Mouse (Mus musculus): Measurements from ENCODE around the gene Polrmt. TPM values are rescaled to one million over a fixed set of nuclear protein-coding genes. Genes with fewer than 3 reads are reported as not detected.

The Polrmt gene
- polyA plus RNA-seq, 1 experiment from 2014 or later = 58.6 TPM

DNA sequence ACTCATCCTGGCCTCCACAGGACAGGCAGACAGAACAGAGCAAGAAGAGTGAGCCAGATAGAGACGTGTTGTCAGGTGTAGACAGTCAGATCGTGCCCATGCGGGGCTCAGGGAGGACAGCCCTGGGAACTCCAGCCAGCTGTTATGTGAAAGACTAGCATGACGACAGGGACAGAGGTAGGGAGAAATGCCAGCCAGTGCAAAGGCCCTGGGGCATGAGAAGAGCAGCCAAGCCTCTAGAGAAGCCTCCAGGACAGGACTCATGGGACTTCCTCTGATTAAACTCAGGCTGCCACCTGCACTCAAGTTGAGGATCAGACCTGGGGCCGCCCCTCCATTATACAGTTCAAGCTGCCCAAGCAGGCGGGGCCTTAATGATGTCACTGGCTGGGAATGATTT is 2.1 kb upstream of the Polrmt start:
- 77% methylated on average over 6 of the region's 6 CpGs for WGBS
- Histone ChIP-seq H3K27me3 (ENCODE audit: low read depth, poor library complexity, severe bottlenecking) (no peaks in the 10 kb centered on the region), H3K4me1 (peaks cover 14% of the 10 kb centered on the region), H3K9me3 (replicated peaks) (no peaks in the 10 kb centered on the region), H3K36me3 (peaks cover 15% of the 10 kb centered on the region), H3K4me3 (no peak overlapping the region), H3K27ac (no peak overlapping the region)
- DNase-seq (ENCODE audit: low spot score) = no peak

GRCm38 (mm10) chr10:79746774-79747151 is 382 bp upstream of the Polrmt start:
- H3K36me3 ChIP-seq = peaks cover 30% of the 10 kb centered on the region
- no peaks in the 10 kb centered on the region for H3K27me3 ChIP-seq (ENCODE audit: low read depth, poor library complexity, severe bottlenecking)
- no peaks in the 10 kb centered on the region for H3K9me3 ChIP-seq (replicated peaks)
- peak overlapping the region; percentile 72 for H3K27ac ChIP-seq
- H3K4me1 ChIP-seq = peaks cover 14% of the 10 kb centered on the region
- H3K4me3 ChIP-seq = peak overlapping the region; percentile 71
- 28% methylated on average over 6 of the region's 6 CpGs for WGBS
- DNase-seq (ENCODE audit: low spot score) = no peak

DNA sequence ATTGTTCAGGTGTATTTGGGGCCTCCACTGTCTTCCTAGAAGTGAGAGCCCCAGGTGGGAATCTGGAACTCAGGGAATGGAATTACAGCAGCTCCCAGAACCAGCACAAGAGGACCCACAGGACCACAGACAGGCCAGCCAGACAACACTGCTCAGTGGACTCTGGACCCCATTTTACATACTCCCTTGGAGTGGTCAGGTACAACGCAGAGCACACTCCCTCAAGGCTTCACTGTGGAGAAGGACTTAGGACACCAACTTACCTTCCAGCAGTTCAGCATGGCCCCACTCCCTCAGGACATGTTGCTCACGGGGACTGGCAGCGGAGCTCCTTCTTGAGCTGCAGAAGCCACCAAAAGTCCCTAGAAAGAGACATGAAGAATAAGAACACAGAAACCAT is 970 bp downstream of the Polrmt start:
- Histone ChIP-seq H3K36me3 (peaks cover 44% of the 10 kb centered on the region), H3K27ac (no peak overlapping the region), H3K9me3 (replicated peaks) (0 out of 2 replicates have a peak, but pooled peaks cover 2% of the 10 kb centered on the region), H3K4me3 (peak overlapping the region; percentile 71), H3K4me1 (peaks cover 14% of the 10 kb centered on the region), H3K27me3 (ENCODE audit: low read depth, poor library complexity, severe bottlenecking) (no peaks in the 10 kb centered on the region)
- 92% methylated on average over 3 of the region's 3 CpGs for WGBS
- no peak for DNase-seq (ENCODE audit: low spot score)

DNA sequence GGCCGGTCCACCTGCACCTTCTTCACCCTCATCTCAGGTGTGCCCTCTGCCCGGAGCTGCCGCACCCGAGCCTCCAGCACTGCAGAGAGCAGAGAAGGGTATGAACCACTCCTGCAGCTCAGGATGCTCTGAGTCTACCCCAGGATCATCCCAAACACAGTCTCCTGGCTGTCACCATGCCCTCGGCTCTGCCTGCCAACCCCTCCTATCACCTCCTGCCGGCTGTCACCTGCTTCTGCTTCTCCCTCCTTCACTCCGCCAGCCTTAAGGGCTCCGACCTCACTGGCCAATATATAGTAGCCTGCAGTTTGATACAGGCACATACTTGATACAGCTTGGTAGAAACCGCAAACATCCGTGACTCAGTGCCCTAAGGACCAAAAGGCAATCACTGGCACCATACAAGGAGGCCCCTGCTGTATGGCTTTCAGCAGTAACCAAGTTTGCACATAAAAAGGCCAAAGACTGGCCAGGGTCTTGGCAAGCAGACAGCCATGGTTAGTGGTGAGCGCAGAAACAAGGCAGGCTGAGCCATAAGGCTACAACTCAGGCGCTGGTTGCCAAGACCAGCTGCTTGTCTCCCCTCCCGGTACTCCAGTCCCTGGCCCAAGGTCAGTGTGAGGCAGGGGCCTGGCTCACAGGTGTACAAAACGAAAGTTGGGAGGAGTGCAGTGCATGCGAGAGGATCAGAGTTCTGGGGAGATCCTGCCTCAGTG is 2.6 kb downstream of the Polrmt start:
- Histone ChIP-seq H3K27ac (no peak overlapping the region), H3K4me1 (peaks cover 14% of the 10 kb centered on the region), H3K27me3 (ENCODE audit: low read depth, poor library complexity, severe bottlenecking) (no peaks in the 10 kb centered on the region; the same call in 1 of the 2 replicates), H3K4me3 (no peak overlapping the region), H3K36me3 (peaks cover 60% of the 10 kb centered on the region), H3K9me3 (replicated peaks) (peaks cover 18% of the 10 kb centered on the region)
- 96% methylated on average over 15 of the region's 15 CpGs for WGBS
- no peak for DNase-seq (ENCODE audit: low spot score)

GRCm38 (mm10) chr10:79743161-79743560 is 3.2 kb downstream of the Polrmt start:
- H3K9me3 ChIP-seq (replicated peaks) = peaks cover 24% of the 10 kb centered on the region
- no peak overlapping the region for H3K4me3 ChIP-seq
- no peak overlapping the region for H3K27ac ChIP-seq
- 91% methylated on average over 11 of the region's 11 CpGs for WGBS
- H3K27me3 ChIP-seq (ENCODE audit: low read depth, poor library complexity, severe bottlenecking) = no peaks in the 10 kb centered on the region; the same call in 1 of the 2 replicates
- H3K36me3 ChIP-seq = peaks cover 66% of the 10 kb centered on the region
- peaks cover 14% of the 10 kb centered on the region for H3K4me1 ChIP-seq
- no peak for DNase-seq (ENCODE audit: low spot score)

DNA sequence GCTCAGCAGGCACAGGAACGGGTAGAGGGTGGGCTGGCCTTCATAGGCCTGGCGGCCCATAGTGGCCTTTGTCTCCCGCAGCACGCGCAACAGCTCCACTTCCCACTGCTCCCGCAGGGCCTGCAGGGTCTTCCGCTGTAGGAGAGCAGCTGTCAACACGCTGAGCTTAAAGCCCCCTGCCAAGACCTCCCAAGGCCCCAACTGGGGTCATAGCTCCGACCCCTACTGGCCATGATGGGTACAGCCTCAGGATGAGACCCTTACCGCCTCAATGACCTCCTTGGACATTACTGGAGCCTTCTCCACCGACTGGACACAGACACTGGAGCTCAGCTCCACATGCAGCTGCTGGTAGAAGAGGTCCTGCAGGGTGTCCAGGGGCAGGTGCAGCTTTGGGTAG is 5.5 kb downstream of the Polrmt start:
- DNase-seq (ENCODE audit: low spot score) = no peak
- WGBS = 79% methylated on average over 11 of the region's 11 CpGs
- Histone ChIP-seq H3K36me3 (peaks cover 89% of the 10 kb centered on the region), H3K27ac (no peak overlapping the region), H3K4me3 (no peak overlapping the region), H3K4me1 (peaks cover 7% of the 10 kb centered on the region; the same call in 1 of the 2 replicates), H3K27me3 (ENCODE audit: low read depth, poor library complexity, severe bottlenecking) (peaks cover 18% of the 10 kb centered on the region), H3K9me3 (replicated peaks) (peaks cover 30% of the 10 kb centered on the region)

DNA sequence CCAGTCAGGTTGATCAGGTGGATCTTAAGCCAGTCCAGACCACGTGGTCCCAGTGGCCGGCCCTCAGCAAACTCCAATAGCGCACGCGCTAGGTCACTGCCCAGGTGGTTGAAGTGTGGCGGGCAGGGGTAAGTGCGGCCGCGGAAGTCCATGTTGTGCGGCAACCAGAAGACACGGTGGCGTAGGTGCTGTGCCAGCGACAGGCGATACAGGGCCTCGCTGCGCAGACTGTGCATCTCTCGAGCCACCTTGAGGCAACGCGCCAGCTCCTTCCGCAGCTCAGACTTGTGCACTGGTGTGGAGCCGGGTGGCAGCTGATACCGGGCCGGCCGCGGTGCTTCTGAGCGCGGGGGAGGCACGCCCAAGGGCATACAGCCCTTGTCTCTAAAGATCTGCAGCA is 7.1 kb downstream of the Polrmt start:
- H3K9me3 ChIP-seq (replicated peaks) = peaks cover 30% of the 10 kb centered on the region
- peaks cover 35% of the 10 kb centered on the region for H3K27me3 ChIP-seq (ENCODE audit: low read depth, poor library complexity, severe bottlenecking)
- 96% methylated on average over 28 of the region's 28 CpGs for WGBS
- H3K27ac ChIP-seq = no peak overlapping the region
- peaks cover 98% of the 10 kb centered on the region for H3K36me3 ChIP-seq
- peak overlapping the region; percentile 3; the same call in 1 of the 2 replicates for H3K4me3 ChIP-seq
- peaks cover 11% of the 10 kb centered on the region for H3K4me1 ChIP-seq
- DNase-seq (ENCODE audit: low spot score) = no peak

DNA sequence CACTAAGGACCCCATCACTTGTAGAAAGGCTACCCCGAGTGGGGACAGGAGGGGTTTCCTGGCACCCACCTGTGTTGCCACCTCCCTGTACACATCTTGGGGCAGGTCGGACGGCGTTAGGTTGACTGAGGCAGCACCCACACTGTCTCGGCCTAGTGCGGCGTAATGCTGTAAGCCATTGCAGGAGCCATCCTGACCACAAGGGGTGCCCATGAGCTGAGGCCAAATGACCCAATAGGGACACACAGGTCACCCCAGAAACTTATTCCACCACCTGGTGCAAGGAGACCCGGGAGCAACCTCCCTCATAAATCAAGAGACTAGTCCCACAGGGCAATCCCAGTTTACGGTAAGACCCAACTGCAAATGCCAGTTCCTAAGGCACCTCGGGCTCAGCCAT is 8.1 kb downstream of the Polrmt start:
- no peak for DNase-seq (ENCODE audit: low spot score)
- Histone ChIP-seq H3K27me3 (ENCODE audit: low read depth, poor library complexity, severe bottlenecking) (peaks cover 36% of the 10 kb centered on the region), H3K9me3 (replicated peaks) (peaks cover 30% of the 10 kb centered on the region), H3K36me3 (peaks cover 97% of the 10 kb centered on the region), H3K27ac (no peak overlapping the region), H3K4me1 (peaks cover 11% of the 10 kb centered on the region), H3K4me3 (no peak overlapping the region)
- WGBS = 90% methylated on average over 10 of the region's 10 CpGs

- no peak overlapping the region for H3K4me3 ChIP-seq
- peaks cover 90% of the 10 kb centered on the region for H3K36me3 ChIP-seq
- DNase-seq (ENCODE audit: low spot score) = no peak
- H3K27ac ChIP-seq = no peak overlapping the region
- WGBS = 90% methylated on average over 12 of the region's 14 CpGs
- H3K4me1 ChIP-seq = peaks cover 11% of the 10 kb centered on the region
- peaks cover 36% of the 10 kb centered on the region for H3K27me3 ChIP-seq (ENCODE audit: low read depth, poor library complexity, severe bottlenecking)
- H3K9me3 ChIP-seq (replicated peaks) = peaks cover 30% of the 10 kb centered on the region
Measured at GRCm38 (mm10) chr10:79736706-79737105, 9.7 kb downstream of the Polrmt start.

- H3K27ac ChIP-seq = 0 out of 2 replicates have a peak overlapping the region, but pooled peaks have one; percentile 21
- H3K27me3 ChIP-seq (ENCODE audit: low read depth, poor library complexity, severe bottlenecking) = peaks cover 36% of the 10 kb centered on the region
- peaks cover 27% of the 10 kb centered on the region for H3K9me3 ChIP-seq (replicated peaks)
- H3K36me3 ChIP-seq = peaks cover 78% of the 10 kb centered on the region
- H3K4me3 ChIP-seq = peak overlapping the region; percentile 32
- no peak for DNase-seq (ENCODE audit: low spot score)
- WGBS = 29% methylated on average over 51 of the region's 52 CpGs
- peaks cover 11% of the 10 kb centered on the region for H3K4me1 ChIP-seq
Measured at GRCm38 (mm10) chr10:79735361-79735760, 11.0 kb downstream of the Polrmt start.

DNA sequence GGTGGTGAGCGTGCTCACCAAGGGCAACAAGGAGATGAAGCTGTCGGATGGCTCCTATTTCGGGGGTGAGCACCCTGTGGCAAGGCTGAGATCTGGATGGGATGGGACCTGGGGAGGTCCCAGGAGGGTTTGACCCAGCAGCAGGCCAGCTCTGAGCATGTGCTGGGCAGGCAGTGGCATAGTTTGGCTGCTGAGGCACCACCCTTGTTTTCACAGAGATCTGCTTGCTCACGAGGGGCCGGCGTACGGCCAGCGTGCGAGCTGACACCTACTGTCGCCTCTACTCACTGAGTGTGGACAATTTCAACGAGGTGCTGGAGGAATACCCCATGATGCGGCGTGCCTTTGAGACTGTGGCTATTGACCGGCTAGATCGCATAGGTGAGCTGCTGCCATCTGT is 12.5 kb downstream of the Polrmt start:
- no peak for DNase-seq (ENCODE audit: low spot score)
- peaks cover 12% of the 10 kb centered on the region for H3K9me3 ChIP-seq (replicated peaks)
- H3K4me3 ChIP-seq = no peak overlapping the region
- H3K4me1 ChIP-seq = peaks cover 11% of the 10 kb centered on the region
- peaks cover 36% of the 10 kb centered on the region for H3K27me3 ChIP-seq (ENCODE audit: low read depth, poor library complexity, severe bottlenecking)
- peaks cover 63% of the 10 kb centered on the region for H3K36me3 ChIP-seq
- WGBS = 94% methylated on average over 15 of the region's 15 CpGs
- H3K27ac ChIP-seq = no peak overlapping the region

- H3K4me3 ChIP-seq = no peak overlapping the region
- H3K27me3 ChIP-seq (ENCODE audit: low read depth, poor library complexity, severe bottlenecking) = peaks cover 34% of the 10 kb centered on the region
- H3K4me1 ChIP-seq = peaks cover 11% of the 10 kb centered on the region
- 97% methylated on average over 1 of the region's 1 CpGs for WGBS
- H3K9me3 ChIP-seq (replicated peaks) = peaks cover 3% of the 10 kb centered on the region; the same call in 1 of the 2 replicates
- peaks cover 50% of the 10 kb centered on the region for H3K36me3 ChIP-seq
- DNase-seq (ENCODE audit: low spot score) = no peak
- H3K27ac ChIP-seq = no peak overlapping the region
Measured at GRCm38 (mm10) chr10:79732500-79732899, 13.9 kb downstream of the Polrmt start.

GRCm38 (mm10) chr10:79729357-79729965 is 16.9 kb downstream of the Polrmt start:
- H3K27me3 ChIP-seq (ENCODE audit: low read depth, poor library complexity, severe bottlenecking) = peaks cover 4% of the 10 kb centered on the region; the same call in 1 of the 2 replicates
- H3K4me1 ChIP-seq = peaks cover 3% of the 10 kb centered on the region; the same call in 1 of the 2 replicates
- no peak for DNase-seq (ENCODE audit: low spot score)
- H3K36me3 ChIP-seq = peaks cover 19% of the 10 kb centered on the region
- no peak overlapping the region for H3K4me3 ChIP-seq
- WGBS = 89% methylated on average over 13 of the region's 13 CpGs
- H3K27ac ChIP-seq = no peak overlapping the region
- no peaks in the 10 kb centered on the region for H3K9me3 ChIP-seq (replicated peaks)
